Mouse (Mus musculus) thymus, postnatal 25 days (tissue): ENCODE data around the gene Wnt5b.

Experiments
- DNase-seq: peaks from one replicate; pipeline ENCODE4 v3.0.0; 2022

Gene Wnt5b

GRCm38 (mm10) chr6:119543803-119544517 lies at the start of gene Wnt5b:
TSS of gene Wnt5b (minus strand) at chr6:119544347.
- DNase-seq = peak; percentile 52

DNA sequence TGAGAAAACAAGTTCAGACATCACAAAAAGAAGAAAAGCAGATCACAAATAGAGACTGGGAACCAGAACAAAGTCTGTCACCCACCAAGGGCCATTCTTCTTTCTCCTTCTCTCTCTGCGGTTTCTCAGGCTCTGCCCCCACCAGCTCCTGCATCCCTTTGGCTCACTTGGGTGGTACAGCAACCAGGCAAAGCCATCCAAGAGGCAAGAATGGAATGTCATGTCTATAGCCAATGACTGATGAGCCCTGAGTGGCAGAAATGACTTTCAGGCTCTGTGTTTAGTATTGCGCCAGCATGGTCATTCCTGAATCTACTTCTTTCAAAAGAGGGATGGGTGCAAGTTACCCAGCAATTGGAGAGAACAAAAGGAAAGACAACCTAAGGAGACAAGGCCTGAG lies 46.7 kb upstream of the Wnt5b start:
- no peak for DNase-seq

DNA sequence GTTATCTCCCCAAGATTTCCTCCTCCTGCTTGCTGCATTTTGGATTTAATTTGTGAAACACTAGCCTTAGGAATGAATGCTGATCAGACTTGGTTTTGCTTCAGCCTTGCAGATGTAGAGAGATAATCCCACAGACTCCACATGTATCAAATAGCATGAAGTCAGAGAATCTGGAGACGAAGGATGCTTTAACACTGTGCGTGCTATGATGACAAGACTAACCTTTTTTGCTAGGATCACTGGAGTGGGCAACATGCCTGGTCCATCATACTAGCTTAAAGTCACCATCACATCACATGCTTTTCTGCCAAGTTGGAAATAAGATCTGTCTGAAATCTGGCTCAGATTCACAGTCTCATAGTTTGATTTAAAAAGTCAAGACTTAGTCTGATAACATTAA lies 43.8 kb upstream of the Wnt5b start:
- DNase-seq = no peak

DNA sequence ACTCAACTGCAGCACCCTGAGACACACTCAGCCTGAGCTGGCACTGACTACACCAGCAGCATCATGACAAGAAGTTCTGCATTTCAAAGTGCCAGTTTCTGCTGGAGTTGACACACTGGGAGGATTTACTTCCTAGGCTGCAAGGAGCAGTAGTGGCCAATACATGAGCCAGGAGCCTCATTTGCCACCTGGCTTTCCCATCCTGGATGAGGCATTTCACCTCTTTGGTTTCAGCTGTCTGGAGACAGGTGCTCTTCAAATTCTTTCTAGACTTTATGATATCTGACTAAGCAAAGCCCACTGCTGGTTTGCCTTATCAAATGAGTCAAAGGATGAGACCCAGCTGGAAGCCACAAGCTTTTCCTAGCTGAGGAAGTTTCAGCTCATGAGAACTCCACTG lies 43.3 kb upstream of the Wnt5b start:
- no peak for DNase-seq

DNA sequence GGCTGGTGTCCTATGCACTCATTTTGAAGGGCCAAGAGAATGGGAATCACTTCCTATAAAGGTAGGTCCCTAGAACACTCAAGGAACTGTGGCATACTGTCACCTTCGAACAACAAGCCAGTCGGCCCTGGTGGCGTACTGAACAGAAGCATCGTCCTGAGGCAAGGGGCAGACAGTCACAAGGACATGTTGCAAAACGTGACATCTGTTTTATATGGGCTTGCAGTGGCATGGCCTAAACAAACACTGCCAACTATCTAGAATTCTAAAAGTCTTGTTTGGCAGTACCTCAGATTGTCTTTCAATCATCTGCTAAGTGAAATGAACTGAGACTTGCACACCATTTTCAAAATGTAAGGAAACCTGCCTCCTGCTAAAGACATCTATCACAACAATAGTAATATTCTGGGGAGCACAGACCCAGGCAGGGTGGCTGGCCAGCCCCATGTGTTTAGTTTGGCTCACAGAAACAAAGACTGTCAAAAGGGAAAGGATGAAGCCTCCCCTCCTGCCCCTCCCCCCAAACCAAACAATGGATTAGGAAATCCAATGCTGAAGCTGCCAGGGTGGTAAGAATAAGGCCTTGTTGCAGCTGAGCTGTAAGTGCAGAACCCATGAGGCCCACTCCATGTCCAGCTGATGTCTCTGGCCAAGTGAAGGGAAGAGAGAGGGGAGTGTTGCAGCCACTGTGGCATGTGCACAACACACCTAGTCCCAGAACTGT lies 41.7 kb upstream of the Wnt5b start:
- no peak for DNase-seq

- no peak for DNase-seq
Measured at GRCm38 (mm10) chr6:119584061-119584460, 39.9 kb upstream of the Wnt5b start.

GRCm38 (mm10) chr6:119583165-119583564 lies 39.0 kb upstream of the Wnt5b start:
- DNase-seq = no peak

DNA sequence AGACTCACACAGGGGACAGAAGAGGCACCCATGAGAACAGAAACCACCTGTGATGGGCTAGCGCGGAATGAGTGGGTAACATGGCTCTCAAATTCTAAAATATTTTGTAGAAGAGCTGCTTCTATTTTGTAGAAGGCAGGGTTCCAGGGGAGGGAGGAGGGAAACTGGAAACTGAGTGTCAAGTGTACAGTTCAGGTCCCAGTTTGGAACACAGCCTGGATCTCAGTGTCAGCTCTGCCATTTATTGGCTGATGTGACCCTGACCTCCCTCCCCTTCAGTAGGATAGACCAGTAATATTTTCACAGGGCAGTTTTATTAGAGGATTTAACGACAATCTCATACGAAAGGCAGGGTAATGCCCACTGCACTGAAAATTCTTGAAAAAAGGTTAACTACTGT lies 32.6 kb upstream of the Wnt5b start:
- DNase-seq = no peak

DNA sequence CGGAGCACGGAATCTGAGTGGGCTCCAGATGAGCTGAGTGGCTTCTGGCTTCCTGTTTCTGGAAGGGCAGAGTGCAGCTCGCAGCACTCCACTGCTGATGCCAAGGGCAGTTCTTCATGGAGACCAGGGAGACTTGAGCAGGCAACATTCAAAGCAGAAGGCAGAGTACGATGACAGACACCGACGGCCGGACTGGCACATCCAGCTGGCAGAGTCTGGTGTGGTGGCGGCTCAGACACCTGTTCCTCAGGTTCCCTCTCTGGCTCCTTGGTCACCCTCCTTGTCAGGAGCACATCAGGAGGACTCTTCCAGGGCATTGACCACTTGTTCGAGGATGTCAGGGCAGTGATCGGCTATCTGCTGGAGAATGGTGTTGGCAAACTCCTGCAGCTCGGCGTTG lies 31.2 kb upstream of the Wnt5b start:
- no peak for DNase-seq

- no peak for DNase-seq
Measured at GRCm38 (mm10) chr6:119572296-119572695, 28.1 kb upstream of the Wnt5b start.

GRCm38 (mm10) chr6:119570797-119571196 lies 26.6 kb upstream of the Wnt5b start:
- peak; percentile 14 for DNase-seq

DNA sequence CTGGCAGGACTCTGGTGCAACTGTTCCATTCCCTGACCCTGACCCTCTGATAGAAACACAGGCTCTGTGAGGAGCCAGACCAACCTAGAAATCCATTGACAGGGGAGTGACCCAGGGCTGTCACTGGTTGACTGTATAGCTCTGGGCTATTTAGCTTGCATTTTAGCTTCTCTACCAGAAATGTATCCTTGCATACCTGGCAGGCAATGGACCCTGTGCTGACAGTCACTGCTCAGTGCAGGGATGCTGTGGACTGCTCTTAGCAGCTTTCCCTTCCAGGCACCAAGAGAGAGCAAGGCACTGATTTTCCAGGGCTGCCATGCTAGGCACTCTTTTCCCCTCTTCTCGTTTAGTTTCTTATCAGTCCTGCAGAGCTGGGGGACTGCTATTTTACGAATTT lies 24.2 kb upstream of the Wnt5b start:
- DNase-seq = no peak

DNA sequence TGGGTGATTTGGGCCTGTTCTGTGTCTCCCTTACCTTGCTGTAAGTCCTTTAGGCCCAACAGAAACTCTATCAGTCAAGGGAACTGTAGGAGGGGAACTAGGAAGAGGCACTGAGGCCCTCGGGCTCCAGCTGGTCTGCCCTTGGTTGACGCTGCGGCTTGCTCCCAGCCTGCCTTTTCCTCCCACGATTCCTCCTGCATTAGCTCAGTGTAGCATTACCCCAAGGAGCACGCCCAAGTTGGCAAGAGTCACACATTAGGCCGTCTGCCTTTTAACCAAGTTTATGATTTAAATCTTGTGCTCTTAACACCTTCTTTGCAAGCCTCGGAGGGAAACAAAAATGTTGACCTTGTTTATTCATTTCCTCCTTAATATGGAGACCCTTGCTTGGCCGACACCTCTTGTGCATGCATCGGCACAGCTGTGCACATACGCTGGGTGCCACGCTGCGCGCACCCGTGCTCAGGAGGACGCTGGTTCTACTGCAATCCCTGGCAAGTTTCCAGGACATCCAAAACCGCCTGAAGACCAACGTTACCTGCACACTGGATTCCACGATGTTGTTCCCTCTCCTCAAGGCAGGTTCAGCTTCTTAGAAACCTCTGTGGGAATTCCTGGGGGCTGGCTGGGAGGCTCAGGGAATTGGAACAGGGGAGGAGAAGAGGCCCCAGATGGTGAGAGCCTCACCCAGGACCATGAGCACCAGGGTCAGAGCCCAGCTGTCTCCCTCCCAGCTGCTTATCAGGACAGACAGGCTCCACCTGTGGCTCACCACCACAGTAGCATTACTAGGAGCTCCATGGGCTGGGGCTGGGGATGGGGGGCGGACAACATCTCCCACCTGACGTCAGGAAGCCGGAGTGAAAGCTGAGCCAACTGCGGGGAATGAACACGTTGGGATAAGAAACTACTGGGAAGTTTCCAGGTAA lies 21.6 kb upstream of the Wnt5b start:
- no peak for DNase-seq

DNA sequence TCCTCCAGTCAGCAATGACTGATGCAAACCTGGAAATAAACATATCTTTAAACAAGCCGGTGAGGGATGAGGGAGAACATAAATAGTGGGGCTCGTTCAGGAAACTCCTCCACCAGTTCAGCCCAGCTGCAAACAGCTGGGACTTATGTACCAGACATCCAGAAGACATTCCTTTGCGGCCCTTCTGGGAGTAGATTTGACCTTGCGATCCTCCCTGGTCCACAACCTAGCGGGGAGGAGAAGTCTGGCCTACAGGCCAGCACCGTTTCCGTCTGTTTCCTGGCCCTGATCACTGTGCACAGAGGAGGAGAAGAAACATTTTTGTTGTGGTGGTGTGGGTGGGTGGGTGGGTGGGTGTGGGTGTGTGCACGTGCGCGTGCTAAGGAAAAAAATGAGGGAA lies 18.4 kb upstream of the Wnt5b start:
- no peak for DNase-seq

- DNase-seq = no peak
Measured at GRCm38 (mm10) chr6:119558855-119559254, 14.7 kb upstream of the Wnt5b start.

- DNase-seq = peak; percentile 29
Measured at GRCm38 (mm10) chr6:119554439-119554838, 10.3 kb upstream of the Wnt5b start.

DNA sequence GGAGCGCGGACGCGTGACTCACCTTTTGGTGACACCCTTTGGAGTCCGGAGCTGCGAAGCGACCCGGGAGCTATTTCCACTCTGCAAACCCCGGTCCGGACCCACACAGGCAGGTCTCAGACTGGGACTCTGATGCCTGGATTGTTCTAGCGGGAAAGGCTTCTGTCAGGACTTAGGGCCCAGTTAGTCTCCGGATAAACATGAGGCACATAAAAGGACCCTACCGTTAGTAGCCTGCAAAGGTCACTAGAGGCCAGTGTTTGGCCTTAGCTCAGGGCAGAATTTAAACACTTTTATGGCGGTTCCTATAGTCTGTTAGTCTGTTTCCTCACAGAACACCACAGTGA lies 344 bp upstream of the Wnt5b start:
- no peak for DNase-seq

- no peak for DNase-seq
Measured at GRCm38 (mm10) chr6:119543456-119543802, 718 bp downstream of the Wnt5b start.

DNA sequence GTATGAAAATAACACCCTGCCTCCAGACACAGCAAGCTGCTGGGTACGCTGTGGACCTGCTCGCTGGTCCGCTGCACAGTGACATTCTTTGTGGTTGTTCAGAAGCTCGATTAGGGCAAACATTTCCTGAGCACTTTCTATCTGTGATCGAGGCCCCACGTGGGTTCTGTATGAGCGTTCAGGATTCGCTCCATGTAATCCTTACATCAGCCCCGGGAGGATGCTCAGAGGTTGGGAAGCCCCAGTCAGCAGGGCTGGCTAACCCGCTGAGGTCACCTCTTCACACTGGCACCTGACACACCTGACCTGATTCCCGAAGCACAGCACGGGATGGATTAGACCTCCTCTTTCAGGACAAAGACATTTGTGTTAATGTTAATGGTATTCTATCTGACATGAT lies 8.3 kb downstream of the Wnt5b start:
- no peak for DNase-seq

GRCm38 (mm10) chr6:119533170-119533709 lies 10.9 kb downstream of the Wnt5b start:
- DNase-seq = no peak

DNA sequence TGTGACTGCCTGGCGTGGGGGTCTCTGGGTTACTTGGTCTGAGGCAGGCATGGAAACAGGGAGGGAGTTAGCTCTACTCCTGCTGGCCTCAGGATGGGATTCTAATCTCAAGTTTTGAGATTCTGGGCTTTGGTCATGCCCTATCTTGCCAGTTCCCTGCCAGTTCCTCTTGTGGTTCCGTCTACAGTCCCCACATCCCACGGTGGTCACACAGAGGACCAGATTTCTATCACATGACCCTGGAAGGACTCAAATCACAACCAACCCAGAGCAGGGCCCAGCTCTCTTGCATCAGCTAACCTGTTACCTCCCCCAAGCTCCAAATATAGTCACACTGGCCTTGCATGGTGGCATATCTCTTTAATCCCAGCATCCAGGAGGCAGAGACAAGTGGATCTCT lies 14.5 kb downstream of the Wnt5b start:
- no peak for DNase-seq

DNA sequence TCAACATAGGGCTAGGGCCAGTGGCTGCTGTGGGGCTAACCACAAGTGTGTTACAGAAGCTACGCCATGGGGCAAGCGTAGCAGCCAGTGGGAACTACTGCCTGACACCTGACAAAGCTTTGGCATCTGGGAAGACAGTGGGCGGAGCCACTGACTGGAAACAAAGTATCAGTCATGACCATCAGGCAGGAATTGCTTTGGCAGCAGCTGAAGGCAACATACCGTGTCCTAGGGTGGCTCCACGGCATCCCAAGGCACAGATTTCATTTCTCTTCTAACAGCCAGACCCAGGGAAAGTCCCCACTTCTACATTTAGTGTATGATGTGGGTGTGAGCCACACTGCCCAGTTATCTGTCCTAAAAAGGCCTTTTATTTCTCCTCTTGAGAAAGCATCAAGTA lies 17.6 kb downstream of the Wnt5b start:
- no peak for DNase-seq

DNA sequence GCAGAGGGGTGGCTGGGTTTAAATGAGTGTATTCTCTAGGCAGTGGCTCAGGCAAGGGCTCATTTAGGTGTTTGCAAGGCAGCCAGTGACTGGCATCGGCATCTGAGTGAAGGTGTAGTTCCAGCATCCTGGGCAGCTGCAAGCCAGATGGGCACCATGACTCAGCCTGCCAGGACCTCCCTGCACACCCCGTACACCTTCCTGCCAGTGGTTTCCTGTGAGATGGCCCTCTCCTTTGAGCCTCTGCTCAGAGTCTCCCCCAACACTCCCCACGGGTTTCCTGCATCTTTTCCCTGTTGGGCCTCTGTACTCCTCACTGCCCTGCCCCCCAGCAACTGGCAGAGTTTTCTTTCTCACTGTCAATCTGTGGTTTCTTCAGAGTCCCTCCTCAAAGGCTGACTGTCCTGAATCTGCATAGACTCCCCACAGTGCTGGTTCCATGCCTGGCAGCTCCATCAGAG lies 22.2 kb downstream of the Wnt5b start:
- DNase-seq = peak; percentile 59
